Mouse (Mus musculus): ENCODE data around the gene St6galnac1.

DNA sequence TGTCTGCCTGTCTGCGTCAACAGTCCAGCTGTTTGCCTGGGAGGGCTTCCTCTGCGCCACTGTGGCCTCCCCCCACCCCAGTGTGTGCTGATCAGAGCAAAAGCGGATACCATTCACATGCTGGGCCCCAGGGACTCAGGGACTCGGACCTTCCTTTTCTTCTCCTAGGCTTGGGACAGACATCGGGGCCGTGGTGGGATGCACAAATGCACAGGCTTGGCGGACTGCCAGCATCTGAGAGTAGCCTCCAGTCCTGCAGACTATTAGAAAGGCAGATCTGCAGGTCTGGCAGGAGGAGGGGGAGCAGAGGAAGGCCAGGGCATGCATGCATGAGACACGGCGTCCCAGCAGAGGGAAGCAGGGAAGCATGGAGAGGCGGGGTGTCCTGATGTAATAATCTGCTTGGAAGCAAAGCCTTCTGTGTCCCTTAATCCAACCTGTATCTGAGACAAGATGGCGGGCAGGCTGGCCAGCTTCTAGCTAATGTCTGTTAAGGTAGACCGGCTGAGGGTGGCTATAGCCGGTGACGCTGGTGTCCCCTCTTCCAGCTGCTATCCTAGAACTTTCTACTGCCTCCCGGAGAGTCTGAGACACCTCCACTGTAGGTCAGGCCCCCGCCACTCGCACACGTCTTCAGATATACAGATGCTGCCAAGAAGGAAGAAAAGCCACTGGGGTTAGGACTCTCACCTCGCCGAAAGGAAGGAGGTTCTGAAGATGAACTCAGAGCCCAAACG lies 37.7 kb upstream of the St6galnac1 start:
- TF ChIP-seq CTCF (conservative IDR thresholded peaks at IDR 0.05; ENCODE audit: insufficient read depth, insufficient read length, low read depth, low read length) (no peak), POLR2A (IDR thresholded peaks at IDR 0.05; ENCODE audit: low read depth, low read length) (no peak)

Measured in kidney, adult 2 months (tissue).